4 mouse cellular contexts compared by ENCODE assay signal in genomic region chr1:42883418-42883817, GRCm38 (mm10). TPM values are rescaled to one million over a fixed set of nuclear protein-coding genes. Genes with fewer than 3 reads are reported as not detected.
A peak's percentile ranks its signal among the peaks of the same experiment; 100 is the strongest.
DNase-seq lines count a peak whose midpoint lies in the region; ATAC-seq and TF ChIP-seq lines count a peak whose summit lies in the region.
"Not testable (repeated sequence)": the region's sequence is repeated elsewhere in the genome, so short reads cannot be mapped to it uniquely, and the experiment has no call there.

No protein-coding gene starts in this region.

- ATAC-seq in intestine, embryonic 14.5 days (replicated peaks; ENCODE audit: low FRiP score, low TSS enrichment, low read depth) = not testable (repeated sequence)

- WGBS in intestine, embryonic 14.5 days = 100% methylated on average over 1 of the region's 2 CpGs

- not testable (repeated sequence) for H3K9ac ChIP-seq in CH12.LX (ENCODE audit: insufficient read depth, low read depth); MEL (ENCODE audit: control insufficient read depth, low read depth, low read length, poor library complexity, severe bottlenecking); intestine, embryonic 14.5 days (ENCODE audit: low read length)

- TF ChIP-seq RAD21 in CH12.LX (IDR thresholded peaks at IDR 0.05; ENCODE audit: low read depth, low read length); MEL (IDR thresholded peaks at IDR 0.05; ENCODE audit: low read depth, low read length): not testable (repeated sequence)

- not testable (repeated sequence) for H3K4me1 ChIP-seq in CH12.LX (ENCODE audit: control insufficient read depth in 1 of 2, insufficient read depth in 2 of 2); MEL (ENCODE audit: control insufficient read depth in 1 of 2, insufficient read depth in 2 of 2, low read length in 2 of 2); intestine, embryonic 14.5 days (replicated peaks; ENCODE audit: control insufficient read depth, insufficient read depth, low read length)

- not testable (repeated sequence) for TF ChIP-seq EP300 in CH12.LX (IDR thresholded peaks at IDR 0.05; ENCODE audit: low read length); MEL (IDR thresholded peaks at IDR 0.05; ENCODE audit: low read depth in 1 of 2, low read length in 2 of 2)

- not testable (repeated sequence) for H3K27me3 ChIP-seq in CH12.LX (replicated peaks); MEL (ENCODE audit: control insufficient read depth in 1 of 2, insufficient read depth in 2 of 2, low read length in 2 of 2); intestine, embryonic 14.5 days (replicated peaks; ENCODE audit: control insufficient read depth, insufficient read depth, low read length)

- not testable (repeated sequence) for TF ChIP-seq POLR2A in CH12.LX (IDR thresholded peaks at IDR 0.05; ENCODE audit: low read depth, low read length); MEL (IDR thresholded peaks at IDR 0.05; ENCODE audit: control insufficient read depth in 1 of 2, insufficient read depth in 1 of 2, low read depth in 1 of 2, low read length in 2 of 2, poor library complexity in 1 of 2)

- H3K27ac ChIP-seq in CH12.LX (ENCODE audit: insufficient read depth, low read depth); MEL (ENCODE audit: control insufficient read depth, low read depth, low read length); intestine, embryonic 14.5 days (ENCODE audit: low read depth): not testable (repeated sequence)

- in situ Hi-C loops in CH12.LX (cut with MboI; ENCODE audit: low pct_ligation_motif_present, low pct_unique_long_range_greater_than_20kb, low sequenced_read_pairs) = not testable (repeated sequence)

- H3K9me3 ChIP-seq in CH12.LX (replicated peaks; ENCODE audit: low read length); MEL (replicated peaks; ENCODE audit: insufficient read depth, low read length); intestine, embryonic 14.5 days (ENCODE audit: control insufficient read depth, low read length): not testable (repeated sequence)

- not testable (repeated sequence) for TF ChIP-seq CTCF in CH12.LX (conservative IDR thresholded peaks at IDR 0.05 in 1 of 2, IDR thresholded peaks at IDR 0.05 in 1 of 2; ENCODE audit: low read depth in 2 of 2, low read length in 2 of 2); MEL (IDR thresholded peaks at IDR 0.05 in 2 of 3, conservative IDR thresholded peaks at IDR 0.05 in 1 of 3; ENCODE audit: control insufficient read depth in 1 of 3, insufficient read depth in 1 of 3, low read depth in 2 of 3, low read length in 3 of 3, poor library complexity in 1 of 3, severe bottlenecking in 1 of 3)

- dilution Hi-C loops in CH12.LX (cut with MboI; ENCODE audit: extremely low pct_ligation_motif_present, extremely low pct_unique_long_range_greater_than_20kb, low sequenced_read_pairs) = not testable (repeated sequence)

- not testable (repeated sequence) for H3K4me2 ChIP-seq in CH12.LX (ENCODE audit: insufficient read depth, low read depth, poor library complexity, severe bottlenecking); intestine, embryonic 14.5 days (ENCODE audit: low read length)

- DNase-seq in CH12.LX (ENCODE audit: extremely low read depth); MEL (ENCODE audit: low read depth, low spot score): not testable (repeated sequence)
- DNase-seq in heart, adult 11 months = peak; percentile 57
- DNase-seq in intestine, embryonic 14.5 days (ENCODE audit: low spot score) = peak; percentile 12

- not testable (repeated sequence) for H3K79me2 ChIP-seq in CH12.LX (replicated peaks; ENCODE audit: control insufficient read depth, extremely low read depth, insufficient read depth, poor library complexity, severe bottlenecking); MEL (ENCODE audit: control insufficient read depth, insufficient read depth, low read length, poor library complexity)

- H3K4me3 ChIP-seq in CH12.LX (replicated peaks in 1 of 3; ENCODE audit: low read depth in 2 of 3, low read length in 2 of 3, poor library complexity in 1 of 3); MEL (ENCODE audit: control insufficient read depth in 1 of 2, insufficient read depth in 1 of 2, low read depth in 2 of 2, low read length in 2 of 2); intestine, embryonic 14.5 days (ENCODE audit: low read depth, low read length): not testable (repeated sequence)

- peaks cover 16 to 67% of the 10 kb centered on the region in 2 experiments for H3K36me3 ChIP-seq in CH12.LX (replicated peaks in 1 of 2; ENCODE audit: control insufficient read depth in 1 of 2, insufficient read depth in 1 of 2, low read length in 1 of 2)
- H3K36me3 ChIP-seq in MEL (ENCODE audit: control insufficient read depth in 1 of 2, insufficient read depth in 2 of 2, low read length in 2 of 2) = not testable (repeated sequence)
- H3K36me3 ChIP-seq in intestine, embryonic 14.5 days (ENCODE audit: control insufficient read depth, insufficient read depth, low read length) = peaks cover 20% of the 10 kb centered on the region

TF ChIP-seq in CH12.LX, 34 proteins besides CTCF, POLR2A, EP300 and RAD21:
- peak; percentile 80 for TF ChIP-seq NRF1 (IDR thresholded peaks at IDR 0.05; ENCODE audit: low read depth, low read length)

TF ChIP-seq in MEL, 35 proteins besides CTCF, POLR2A, EP300 and RAD21:
- peak; percentile 59 for TF ChIP-seq NRF1 (IDR thresholded peaks at IDR 0.05; ENCODE audit: insufficient read depth, low read depth, low read length, poor library complexity, severe bottlenecking)

RNA-seq across cellular contexts. Expression of gene Mrps9, which starts 32.4 kb away (rescaled TPM):
- total RNA-seq in CH12.LX (2012; rRNA removed) = 105 and 111 TPM in 2 replicates
- 134 and 144 TPM in 2 replicates for total RNA-seq in CH12.LX (2014; rRNA removed)
- 89.9 and 98.6 TPM in 2 replicates for polyA plus RNA-seq in CH12.LX (2012; ENCODE audit: insufficient read length, low read depth)
- total RNA-seq in MEL (2012; rRNA removed) = 67.4 and 73.6 TPM in 2 replicates
- polyA plus RNA-seq in MEL (2012; ENCODE audit: insufficient read depth in 1 of 2, insufficient read length in 2 of 2, low read depth in 1 of 2, low replicate concordance in 2 of 2, missing spikeins in 1 of 2) = 10 to 100 TPM in 1 of 2 experiments, not detected in 1; 68.4 TPM
- 57.9 and 62.4 TPM in 2 replicates for polyA plus RNA-seq in intestine, embryonic 14.5 days (2014; fragmentation: Nextera tagmentation; extraction: Ambion mirVana)
